Mouse (Mus musculus) adrenal gland, postnatal 10 days (tissue): ENCODE measurements around the gene Ube2l3. TPM values are rescaled to one million over a fixed set of nuclear protein-coding genes. Genes with fewer than 3 reads are reported as not detected.
"Not testable (repeated sequence)": the region's sequence is repeated elsewhere in the genome, so short reads cannot be mapped to it uniquely, and the experiment has no call there.

ENCODE experiments used
- DNase-seq: peaks from one replicate; pipeline ENCODE4 v3.0.0; 2021; ENCODE audit warnings: mixed read lengths
- total RNA-seq, 2 experiments: library from RNA; stranded (reverse); gene quantifications; 2 replicates each; pipeline ENCODE4 v1.2.3; 2021

Gene Ube2l3
- total RNA-seq, 2 experiments from 2014 or later = 163 to 176 TPM

DNA sequence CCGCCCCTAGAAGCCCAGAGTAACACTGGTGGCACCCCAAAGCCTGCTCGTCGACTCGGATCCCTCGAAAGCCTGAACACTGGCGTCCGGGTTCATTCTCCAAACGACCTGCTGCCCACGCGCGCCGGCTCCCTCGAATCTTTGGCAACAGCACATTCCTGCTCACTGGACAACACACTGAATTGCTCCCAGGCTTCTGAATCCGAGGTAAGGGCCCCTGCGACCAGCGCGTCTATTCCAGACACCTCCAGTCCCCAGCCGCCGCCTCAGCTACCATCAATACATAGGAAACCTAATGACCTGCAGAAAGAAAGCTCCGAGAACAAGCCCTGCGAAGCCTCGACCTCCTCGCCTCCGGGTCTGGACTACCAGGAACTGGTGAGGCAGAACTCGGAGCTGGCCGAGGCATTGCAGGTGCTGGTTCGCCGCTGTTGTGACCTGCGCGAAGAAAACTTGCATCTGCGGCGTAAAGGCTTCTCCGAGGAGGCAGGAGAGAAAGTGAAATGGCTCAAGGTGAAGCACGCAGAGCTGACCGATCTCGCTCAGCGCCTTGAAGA is 7.0 kb upstream of the Ube2l3 start:
- no peak for DNase-seq

DNA sequence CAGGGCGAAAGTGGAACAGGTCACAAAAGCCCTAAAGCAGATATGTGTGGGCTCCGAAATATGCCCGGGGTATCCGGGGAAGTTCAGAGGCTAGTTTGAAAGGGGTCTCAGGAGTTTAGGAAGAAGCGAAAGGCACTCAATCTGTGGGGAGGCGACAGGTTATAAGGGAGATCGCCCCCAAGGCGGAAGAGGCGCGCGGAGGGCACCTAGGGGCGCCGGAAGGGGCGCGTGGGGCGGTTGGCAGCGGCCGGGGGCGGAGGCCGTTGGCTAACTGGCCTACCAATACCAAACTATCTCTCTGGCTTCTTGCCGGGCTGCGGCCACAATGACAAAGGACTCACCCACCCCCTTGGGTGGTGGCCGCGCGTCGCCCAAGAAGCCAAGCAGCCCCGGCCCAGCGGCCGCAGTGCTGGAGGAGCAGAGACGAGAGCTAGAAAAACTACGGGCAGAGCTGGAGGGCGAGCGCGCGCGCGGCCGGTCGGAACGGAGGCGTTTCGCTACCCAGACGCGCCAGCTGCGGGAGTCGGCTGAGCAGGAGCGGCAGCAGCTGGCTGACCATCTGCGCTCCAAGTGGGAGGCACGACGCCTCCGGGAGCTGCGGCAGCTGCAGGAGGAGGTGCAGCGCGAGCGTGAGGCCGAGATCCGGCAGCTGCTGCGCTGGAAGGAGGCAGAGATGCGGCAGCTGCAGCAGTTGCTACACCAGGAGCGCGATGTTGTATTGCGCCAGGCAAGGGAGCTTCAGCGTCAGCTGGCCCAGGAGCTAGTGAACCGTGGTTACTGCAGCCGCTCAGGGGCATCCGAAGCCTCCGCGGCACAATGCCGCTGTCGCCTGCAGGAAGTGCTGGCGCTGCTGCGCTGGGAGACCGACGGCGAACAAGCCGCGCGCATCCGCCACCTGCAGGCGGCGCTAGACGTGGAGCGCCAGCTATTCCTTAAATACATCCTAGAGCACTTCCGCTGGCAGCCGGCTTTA is 6.2 kb upstream of the Ube2l3 start, which contains the start of gene Rimbp3:
TSS of gene Rimbp3 (plus strand) at position 215 of the 973 bp plus-strand sequence.
- DNase-seq = peak; percentile 92

DNA sequence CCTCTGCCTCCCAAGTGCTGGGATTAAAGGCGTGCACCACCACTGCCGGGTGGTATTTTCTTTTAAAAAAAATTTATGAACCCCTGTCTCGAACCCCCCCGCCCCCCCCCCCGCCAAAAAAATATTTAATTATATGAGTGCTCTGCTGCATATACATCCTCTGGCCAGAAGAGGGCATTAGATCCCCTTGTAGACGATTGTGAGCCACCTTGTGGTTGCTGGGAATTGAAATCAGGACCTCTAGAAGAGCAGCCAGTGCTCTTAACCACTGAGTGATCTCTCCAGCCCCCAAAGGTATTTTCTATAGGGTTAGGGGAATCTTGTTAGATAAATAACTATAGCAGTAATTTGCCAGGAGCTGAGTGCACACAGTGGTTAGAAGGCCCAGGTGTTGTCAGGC is 2.5 kb upstream of the Ube2l3 start:
- DNase-seq = peak; percentile 33

DNA sequence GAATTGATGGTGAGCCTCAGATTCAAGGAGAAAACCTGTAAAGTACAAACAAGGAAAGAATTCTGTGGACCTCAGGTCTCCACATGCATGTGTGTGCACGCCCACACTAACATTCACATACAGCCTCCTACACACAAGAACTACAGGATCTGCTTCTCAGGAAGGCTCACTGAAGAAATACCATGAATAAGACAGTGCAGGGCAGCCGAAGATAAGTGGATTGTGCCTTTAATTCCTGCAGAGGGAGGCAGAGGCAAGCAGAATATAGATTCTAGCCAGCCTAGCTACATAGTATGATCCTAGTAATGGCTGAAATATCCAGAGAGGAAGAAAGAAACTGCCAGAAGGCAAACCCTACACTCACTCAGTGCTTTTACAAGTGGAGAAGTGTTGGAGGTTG is 472 bp downstream of the Ube2l3 start:
- DNase-seq = no peak

DNA sequence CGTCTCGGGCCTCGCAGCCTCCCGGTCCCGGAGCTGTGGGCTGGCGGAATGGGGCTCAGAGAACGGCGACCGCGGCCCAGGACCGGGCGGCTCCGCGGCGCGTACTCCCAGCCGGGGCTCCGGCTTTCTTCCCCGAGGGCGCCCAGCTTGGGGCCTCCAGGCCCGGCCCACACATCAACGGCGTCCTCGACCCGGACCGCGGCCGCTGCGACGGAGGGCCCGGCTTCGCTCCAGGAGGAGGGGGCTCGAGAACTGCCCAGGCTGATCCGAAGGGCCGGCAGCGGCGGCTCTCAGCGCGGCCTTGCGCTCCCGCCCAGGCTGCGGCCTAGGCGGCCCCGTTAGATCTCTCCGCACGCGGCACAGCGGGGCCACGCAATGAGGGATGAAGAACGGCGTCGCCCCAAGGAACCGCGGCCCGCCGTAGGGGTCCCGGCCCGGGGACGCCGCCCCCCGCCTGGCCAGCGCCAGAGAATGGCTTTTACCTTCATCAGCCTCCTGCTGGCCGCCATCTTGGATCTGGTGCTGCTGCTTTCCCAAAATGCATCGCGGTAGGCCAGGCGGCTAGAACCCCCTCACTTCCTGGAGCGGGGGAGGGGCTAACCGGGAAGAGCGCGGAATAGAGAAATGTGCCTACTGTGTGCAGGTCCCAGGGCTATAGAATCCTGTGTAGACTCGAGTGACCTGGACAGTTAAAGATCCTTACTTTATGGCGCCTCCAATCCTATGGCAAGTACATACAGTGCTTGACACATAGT is 1.3 kb downstream of the Ube2l3 start:
- DNase-seq = peak; percentile 88

DNA sequence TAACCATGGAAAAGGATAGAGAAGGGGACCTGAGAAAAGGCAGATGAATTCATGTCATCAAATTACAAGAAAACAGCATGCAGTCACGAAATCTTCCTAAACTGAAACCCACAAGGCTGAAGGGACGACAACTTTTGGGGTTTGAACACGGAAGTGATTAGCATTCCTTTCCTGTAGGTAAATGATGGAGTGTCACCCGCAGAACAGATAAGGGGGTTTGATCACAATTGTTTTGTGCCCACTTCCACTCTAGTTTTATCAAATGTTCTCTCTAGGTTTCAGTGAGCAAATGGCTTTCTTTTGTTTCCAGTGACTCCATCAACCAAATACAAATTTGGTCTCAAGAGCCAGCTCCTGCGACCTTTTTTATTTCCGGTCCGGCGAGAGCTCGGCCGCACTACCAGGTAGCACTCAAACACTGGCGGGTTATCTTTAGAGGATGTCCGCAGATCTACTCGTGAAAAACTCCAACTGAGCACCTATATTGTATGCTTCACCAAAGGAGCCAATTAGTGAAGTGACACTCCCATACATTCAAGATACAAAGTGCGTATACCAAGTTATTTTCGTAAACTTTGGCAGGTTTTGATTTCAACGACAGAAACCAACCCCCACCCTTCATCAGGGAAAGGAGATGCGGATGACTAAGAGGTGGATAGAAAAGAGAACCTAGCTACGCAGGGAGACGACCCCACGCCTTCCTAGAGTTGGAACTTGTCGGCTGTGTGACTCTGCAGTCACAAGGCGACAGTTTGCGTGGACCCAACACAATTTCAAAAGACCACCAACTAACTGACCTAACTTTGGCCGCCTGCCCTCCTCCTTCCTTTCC is 2.1 kb downstream of the Ube2l3 start:
- DNase-seq = no peak

DNA sequence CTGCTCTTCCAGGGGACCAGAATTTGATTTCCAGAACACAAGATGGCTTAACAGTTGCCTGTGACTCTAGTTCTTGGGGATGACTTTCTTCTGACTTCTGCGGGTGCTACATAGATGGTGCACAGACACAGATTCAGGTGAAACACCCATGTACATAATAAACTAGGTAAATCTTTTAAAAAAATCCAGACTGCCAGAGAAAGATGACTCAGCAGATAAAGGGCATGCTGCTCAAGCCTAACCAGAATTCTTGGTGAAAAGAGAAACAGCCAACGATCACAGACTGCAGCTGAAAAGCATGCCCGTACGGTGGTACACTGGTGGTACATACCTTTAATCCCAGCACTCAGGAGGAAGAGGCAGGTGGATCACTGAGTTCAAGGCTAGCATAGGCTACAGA is 8.6 kb downstream of the Ube2l3 start:
- DNase-seq = no peak

DNA sequence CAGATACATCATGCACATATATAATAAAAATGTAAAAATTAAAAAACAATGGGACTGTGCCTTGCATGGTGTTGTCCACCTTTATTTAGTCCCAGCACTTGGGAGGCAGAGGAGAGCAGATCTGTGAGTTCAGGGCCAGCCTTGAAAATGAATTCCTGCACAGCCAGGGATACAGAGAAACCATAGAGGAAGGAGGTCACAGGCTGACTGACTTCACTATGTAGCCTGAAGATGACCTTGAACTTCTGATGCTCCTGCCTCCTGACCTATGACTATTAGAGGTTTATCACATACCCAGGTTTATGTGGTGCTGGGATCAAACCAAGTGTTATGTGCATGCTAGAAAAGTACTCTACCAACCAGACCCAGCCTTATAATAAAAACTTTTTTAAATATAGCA is 17.0 kb downstream of the Ube2l3 start:
- DNase-seq = no peak

DNA sequence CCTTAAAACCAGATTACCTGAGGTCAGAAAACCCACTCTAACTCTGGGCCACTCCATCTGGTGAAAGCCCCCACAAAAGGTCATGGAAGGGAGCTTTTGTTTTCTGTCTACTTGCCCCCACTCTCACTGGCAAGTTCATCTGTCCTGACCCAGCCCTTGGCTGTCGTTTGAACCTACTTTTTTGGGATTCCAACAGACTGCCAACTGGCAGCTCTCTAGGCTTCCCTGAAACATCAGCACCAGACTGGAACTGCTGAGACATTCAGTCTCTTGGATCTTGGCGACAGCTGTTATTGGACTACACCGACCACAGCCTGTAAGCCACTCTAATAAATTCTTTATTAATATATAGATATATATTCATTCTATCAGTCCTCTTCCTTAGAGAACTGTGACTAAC is 19.4 kb downstream of the Ube2l3 start:
- no peak for DNase-seq

DNA sequence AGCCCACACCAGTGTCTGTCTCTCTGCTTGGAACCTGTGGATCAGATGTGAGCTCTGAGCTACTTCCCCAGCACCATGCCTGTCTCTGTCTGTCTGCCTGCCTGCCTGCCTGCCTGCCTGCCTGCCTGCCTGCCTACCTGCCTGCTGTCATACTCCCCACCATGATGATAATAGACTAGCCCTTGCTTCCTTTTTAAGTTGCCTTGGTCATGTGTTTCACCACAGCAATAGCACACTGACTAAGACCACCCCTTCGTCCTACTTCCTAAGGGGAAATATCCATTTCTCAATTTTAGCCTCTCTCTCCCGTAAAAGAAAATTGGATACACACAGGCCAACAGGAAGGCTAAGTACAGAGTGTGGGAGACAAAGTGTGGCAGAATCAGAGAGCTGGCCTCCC is 20.3 kb downstream of the Ube2l3 start:
- no peak for DNase-seq

DNA sequence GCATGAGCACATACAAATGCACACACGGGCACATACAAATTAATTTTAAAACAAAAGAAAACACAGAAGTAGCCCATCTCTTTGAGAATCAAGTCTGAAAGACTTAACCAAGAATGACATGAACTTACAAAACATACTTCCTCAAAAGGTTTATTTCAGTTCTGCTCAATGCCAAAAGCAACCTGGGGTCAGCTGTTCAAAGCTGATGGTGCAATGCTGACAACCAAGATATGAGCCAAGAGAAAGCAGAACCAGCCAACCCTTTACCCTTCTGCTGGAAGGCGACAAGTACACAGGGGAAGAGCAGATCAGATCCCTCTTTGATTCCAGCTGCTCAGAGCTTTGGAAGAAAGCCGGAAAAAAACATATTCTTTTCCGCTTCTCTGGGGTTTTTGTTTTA is 21.1 kb downstream of the Ube2l3 start:
- DNase-seq = peak; percentile 56

DNA sequence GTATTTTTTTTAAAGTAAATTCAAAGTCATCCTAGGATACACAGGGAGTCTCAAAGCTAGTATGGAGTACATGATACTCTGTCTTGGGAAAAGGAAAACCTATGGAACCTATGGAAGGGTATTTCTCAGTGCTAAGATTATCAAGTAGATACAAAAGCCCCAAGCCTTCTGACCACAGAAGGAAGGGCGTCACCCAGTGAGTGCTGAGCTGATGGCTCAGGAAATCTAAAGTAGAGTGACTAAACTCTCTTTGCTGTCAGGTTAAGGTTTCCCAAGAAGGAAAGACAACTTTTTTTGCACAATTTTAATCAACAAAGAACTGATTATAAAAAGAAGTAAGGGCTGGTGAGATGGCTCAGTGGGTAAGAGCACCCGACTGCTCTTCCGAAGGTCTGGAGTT is 22.7 kb downstream of the Ube2l3 start:
- DNase-seq = no peak

DNA sequence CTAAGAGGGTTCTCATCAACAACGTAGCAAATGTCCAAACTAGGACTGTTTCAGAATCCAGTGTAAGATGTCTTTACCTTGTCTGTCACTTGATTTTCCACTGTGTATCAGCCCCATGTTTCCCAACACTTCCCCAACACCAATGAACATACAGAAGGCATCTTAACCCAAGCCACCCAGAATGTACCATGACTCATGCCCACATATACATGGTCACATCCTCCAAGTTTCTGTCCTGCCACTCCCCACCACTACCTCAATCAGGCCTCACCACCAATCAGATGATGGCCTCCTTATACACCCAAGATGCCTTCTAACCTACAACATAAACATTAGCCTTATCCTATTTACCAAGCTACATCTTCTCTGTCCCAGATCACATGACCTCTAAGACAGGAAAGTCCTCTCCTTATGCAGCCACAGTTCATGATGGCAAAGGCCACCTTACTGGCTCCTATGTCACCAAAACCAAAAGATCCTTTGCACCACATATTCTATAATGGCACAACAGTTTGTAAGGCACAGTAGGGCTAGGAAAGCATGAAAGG is 24.8 kb downstream of the Ube2l3 start:
- DNase-seq = no peak

DNA sequence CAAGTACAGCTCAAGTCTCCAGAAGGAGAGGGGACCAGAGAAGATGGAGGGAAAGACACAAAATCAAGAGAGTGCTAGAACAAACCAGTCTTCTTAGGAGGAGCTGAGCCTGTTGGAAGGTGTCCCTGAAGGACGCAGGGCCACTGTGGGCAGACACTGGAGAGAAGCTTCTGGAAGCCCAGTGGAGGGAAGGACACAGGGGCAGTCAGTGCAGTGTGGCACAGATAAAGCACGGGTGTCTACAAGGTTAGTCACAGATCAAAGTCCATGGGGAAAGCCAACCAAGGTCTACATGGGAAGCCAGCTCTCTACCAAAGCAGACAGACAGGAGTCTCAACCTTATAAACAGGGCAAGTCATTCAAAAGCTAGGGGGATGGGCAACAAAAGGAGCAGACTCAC is 26.7 kb downstream of the Ube2l3 start:
- DNase-seq = peak; percentile 34

DNA sequence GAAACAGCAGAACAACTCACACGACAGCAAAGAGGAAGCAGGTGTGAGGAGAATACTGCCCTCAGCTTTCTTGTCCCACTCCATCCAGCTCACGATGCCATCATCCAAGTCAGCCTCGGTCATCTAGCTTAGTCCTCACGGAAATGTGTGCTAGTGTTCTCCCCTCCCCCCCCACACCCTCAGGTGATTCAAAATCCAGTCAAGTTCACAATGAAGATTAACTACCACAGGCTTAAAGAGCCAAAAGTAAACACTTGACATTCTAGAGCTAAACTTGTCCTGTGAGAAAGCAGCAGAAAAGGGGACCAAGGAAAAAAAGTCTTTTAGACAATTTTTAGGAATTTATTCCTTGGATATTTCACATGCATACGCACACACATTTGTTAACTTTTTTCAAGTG is 34.4 kb downstream of the Ube2l3 start:
- DNase-seq = no peak

DNA sequence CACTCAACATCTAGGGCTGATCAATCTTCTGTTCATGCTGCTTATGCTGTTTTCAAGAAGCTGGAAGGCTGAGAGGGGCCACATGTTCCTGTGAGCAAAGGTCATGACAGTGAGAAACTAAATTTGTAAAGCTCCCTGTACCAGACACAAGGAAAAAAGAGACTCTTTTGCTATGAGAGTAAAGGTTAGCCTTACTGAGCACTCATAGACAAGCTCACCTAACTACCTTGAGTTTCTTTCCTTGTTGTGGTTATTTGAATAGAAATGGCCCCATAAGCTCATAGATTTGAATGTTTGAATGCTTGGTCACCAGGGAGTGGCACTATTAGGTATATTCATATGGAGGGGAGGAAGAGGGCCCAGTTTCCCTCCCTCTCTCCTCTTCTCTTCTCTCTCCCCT is 35.3 kb downstream of the Ube2l3 start:
- no peak for DNase-seq

DNA sequence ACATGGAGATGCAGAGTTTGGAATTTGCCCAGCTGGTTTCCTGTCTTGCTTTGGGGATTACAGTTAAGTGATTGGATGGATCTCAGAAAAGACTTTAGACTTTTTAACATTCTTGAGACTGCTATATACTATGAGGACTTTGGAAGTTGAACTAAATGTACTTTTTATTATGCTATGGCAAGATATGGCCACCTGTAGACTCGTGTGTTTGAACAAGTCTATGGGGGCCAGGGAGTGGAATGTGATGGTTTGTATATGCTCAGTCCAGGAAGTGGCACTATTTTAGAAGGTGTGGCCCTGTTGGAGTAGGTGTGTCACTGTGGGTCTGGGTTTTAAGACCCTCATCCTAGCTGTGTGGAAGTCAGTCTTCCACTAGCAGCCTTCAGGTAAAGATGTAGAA is 37.0 kb downstream of the Ube2l3 start:
- DNase-seq = not testable (repeated sequence)

DNA sequence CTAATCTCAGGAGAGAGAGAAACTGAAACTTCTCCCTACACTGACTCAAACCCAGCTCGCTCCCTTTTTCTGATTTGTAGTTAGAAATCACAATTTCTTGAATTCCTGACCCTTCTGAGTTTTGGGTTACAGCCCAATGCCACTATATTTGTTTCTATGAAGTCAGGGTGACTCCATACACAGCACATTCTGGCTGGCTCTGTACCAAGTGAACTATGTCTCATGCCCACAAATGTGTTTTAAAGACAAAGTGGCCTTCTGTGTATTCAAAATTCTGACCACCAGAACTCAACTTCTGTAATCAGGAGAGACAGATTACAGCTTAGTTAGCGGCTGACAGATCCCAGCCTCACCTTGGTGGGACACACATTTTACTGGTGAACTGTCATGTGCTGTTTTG is 48.1 kb downstream of the Ube2l3 start:
- DNase-seq = peak; percentile 44

DNA sequence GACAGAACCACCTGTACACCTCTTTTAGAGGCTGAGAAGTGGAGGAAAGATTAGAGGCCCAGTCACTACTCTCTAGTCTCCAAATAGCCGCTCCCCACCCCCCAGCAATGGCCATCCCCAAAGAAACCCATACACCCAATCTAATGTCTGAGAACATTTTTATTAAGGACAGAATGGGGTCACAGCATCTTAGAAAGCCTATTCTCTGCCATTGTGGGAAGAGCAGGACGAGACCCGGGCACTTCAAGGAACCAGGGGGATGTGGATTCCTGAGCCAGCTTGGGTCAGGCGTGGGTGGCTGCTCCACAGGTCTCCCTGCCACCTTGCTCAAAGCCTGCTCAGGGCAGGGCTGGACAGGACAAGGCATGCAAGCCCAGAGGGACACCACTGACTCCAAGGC is 50.6 kb downstream of the Ube2l3 start:
- no peak for DNase-seq

DNA sequence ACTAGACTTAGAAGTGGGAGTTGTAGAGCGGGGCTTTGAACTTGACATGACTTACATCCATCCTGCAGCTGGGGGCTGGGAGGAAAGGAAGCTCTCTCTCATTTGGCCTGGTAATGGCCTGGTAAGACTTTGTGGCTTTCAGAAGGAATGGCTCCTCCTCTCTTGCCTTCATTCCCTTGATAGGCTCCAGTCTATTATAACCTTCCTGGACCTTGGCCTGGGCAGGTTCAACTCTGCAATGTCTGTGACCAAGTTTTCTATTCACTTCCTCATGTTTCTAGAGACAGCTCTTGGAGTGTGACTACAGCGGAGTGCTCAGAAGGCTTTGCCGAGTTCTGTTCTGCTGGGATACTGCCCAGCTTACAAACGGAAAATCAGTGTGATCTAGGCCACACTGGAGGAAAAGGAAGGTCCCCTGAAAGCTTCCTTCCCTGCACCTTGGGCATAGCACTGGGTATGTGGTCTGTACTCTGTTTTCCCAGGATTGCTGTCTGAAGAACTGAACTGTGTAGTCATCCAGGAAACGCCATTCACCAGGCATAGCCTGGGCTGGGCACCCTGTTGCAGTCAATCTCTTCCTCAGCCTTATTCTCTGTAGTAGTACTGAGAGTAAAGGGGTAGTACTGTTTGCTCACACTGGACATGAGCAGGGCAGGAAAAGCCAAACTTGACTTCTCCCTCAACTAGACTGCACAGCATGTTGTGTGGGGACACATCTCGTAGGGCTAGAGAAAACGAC is 51.8 kb downstream of the Ube2l3 start:
- DNase-seq = no peak

DNA sequence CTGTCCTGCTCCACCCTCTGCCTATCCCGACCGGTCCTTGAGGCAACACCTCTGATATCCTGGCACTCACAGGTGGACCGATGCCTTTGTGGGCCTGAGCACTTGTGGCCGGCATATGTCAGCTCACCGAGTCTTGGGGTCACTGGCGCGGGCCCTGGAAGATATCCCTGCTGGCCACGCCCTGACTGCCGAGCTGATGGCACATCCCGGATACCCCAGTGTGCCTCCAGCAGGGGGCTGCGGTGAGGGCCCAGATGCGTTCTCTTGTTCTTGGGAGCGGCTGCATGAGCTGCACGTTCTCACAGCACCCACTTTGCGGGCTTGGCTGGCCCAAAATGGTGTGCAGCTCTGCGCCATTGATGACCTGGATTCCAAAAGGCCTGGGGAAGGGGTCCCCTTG is 54.4 kb downstream of the Ube2l3 start:
- peak; percentile 31 for DNase-seq
